Mouse (Mus musculus): ENCODE measurements at regions not wholly inside any gene's neighbourhood (a gene's known extent, or its start where the extent isn't known, plus 50 kb on each side); places are given as distances from the start of the nearest gene placed in this dataset.

- DNase-seq (ENCODE audit: low read depth, low spot score) = no peak
Observed at GRCm38 (mm10) chr5:53329591-53329990, 62.7 kb downstream of the Smim20 start.

- no peak for DNase-seq (ENCODE audit: low read depth, low spot score)
Observed at GRCm38 (mm10) chr5:53336704-53337103, 69.8 kb downstream of the Smim20 start.

- DNase-seq (ENCODE audit: low read depth, low spot score) = peak; percentile 34
Observed at GRCm38 (mm10) chr5:53337816-53338215, 70.9 kb downstream of the Smim20 start.

- no peak for DNase-seq (ENCODE audit: low read depth, low spot score)
Observed at GRCm38 (mm10) chr5:53345164-53345563, 78.3 kb downstream of the Smim20 start.

- no peak for DNase-seq (ENCODE audit: low read depth, low spot score)
Observed at GRCm38 (mm10) chr5:53346028-53346427, 79.1 kb downstream of the Smim20 start.

GRCm38 (mm10) chr5:53346756-53347155 lies 79.9 kb downstream of the Smim20 start:
- DNase-seq (ENCODE audit: low read depth, low spot score) = no peak

- DNase-seq (ENCODE audit: low read depth, low spot score) = no peak
Observed at GRCm38 (mm10) chr5:53352852-53353251, 86.0 kb downstream of the Smim20 start.

GRCm38 (mm10) chr5:53354296-53354695 lies 87.4 kb downstream of the Smim20 start:
- no peak for DNase-seq (ENCODE audit: low read depth, low spot score)

GRCm38 (mm10) chr5:53355069-53355468 lies 88.2 kb downstream of the Smim20 start:
- DNase-seq (ENCODE audit: low read depth, low spot score) = peak; percentile 69

- no peak for DNase-seq (ENCODE audit: low read depth, low spot score)
Observed at GRCm38 (mm10) chr5:53357086-53357608, 90.3 kb downstream of the Smim20 start.

GRCm38 (mm10) chr5:53358181-53358580 lies 91.3 kb downstream of the Smim20 start:
- no peak for DNase-seq (ENCODE audit: low read depth, low spot score)

- no peak for DNase-seq (ENCODE audit: low read depth, low spot score)
Observed at GRCm38 (mm10) chr5:53359887-53360286, 93.0 kb downstream of the Smim20 start.

- DNase-seq (ENCODE audit: low read depth, low spot score) = no peak
Observed at GRCm38 (mm10) chr5:53361295-53361694, 94.4 kb downstream of the Smim20 start.

- DNase-seq (ENCODE audit: low read depth, low spot score) = no peak
Observed at GRCm38 (mm10) chr5:53363898-53364297, 97.0 kb downstream of the Smim20 start.

GRCm38 (mm10) chr5:53366882-53367561 lies 98.9 kb upstream of the Rbpj start:
- no peak for DNase-seq (ENCODE audit: low read depth, low spot score)

GRCm38 (mm10) chr5:53370272-53370671 lies 95.7 kb upstream of the Rbpj start:
- no peak for DNase-seq (ENCODE audit: low read depth, low spot score)

- no peak for DNase-seq (ENCODE audit: low read depth, low spot score)
Observed at GRCm38 (mm10) chr5:53371638-53372037, 94.3 kb upstream of the Rbpj start.

GRCm38 (mm10) chr5:53373315-53373714 lies 92.6 kb upstream of the Rbpj start:
- peak; percentile 19 for DNase-seq (ENCODE audit: low read depth, low spot score)

GRCm38 (mm10) chr5:53376856-53377255 lies 89.1 kb upstream of the Rbpj start:
- no peak for DNase-seq (ENCODE audit: low read depth, low spot score)

- DNase-seq (ENCODE audit: low read depth, low spot score) = no peak
Observed at GRCm38 (mm10) chr5:53377698-53378097, 88.3 kb upstream of the Rbpj start.

- no peak for DNase-seq (ENCODE audit: low read depth, low spot score)
Observed at GRCm38 (mm10) chr5:53378106-53378505, 87.8 kb upstream of the Rbpj start.

- peak; percentile 46 for DNase-seq (ENCODE audit: low read depth, low spot score)
Observed at GRCm38 (mm10) chr5:53378599-53378998, 87.4 kb upstream of the Rbpj start.

GRCm38 (mm10) chr5:53379612-53380011 lies 86.3 kb upstream of the Rbpj start:
- DNase-seq (ENCODE audit: low read depth, low spot score) = no peak

GRCm38 (mm10) chr5:53380203-53380602 lies 85.7 kb upstream of the Rbpj start:
- DNase-seq (ENCODE audit: low read depth, low spot score) = no peak
